Mouse (Mus musculus): ENCODE results near the gene Bola1. TPM values are rescaled to one million over a fixed set of nuclear protein-coding genes. Genes with fewer than 3 reads are reported as not detected.
A peak's percentile ranks its signal among the peaks of the same experiment; 100 is the strongest.

Bola1 gene
- total and polyA plus RNA-seq, 3 experiments = 47.6 to 57.0 (median 56.5) TPM

DNA sequence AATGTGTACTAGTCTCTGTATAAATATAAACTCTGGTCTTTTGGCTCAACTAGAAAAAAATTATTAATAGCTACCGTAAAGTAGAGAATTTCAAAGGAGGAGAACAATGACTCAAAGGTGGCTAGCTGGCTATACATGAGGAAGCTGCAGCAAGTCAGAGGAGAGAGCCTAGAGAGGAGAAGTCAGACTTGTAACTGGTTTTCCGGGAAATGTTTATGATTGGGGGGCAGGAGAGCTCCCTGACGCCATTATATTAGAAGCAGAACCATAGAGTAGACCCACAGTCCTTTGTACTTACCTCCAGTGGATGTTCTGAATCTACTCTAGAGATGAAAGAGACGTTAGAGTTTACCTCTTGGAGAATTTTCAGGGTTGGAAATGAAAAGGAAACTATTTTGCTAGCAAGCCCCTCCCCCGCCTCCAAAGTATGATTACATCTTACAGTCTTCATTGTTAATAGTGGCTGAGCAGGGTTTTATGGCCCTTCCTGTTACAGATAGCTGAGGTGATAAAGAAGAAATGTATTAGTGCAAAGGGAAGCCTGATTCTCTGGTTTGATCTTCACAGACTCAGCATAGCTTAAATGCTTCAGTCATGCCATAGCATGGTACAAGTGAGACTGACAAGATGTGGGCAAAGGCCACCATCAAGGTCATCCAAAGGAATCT, 36.6 kb upstream of the Bola1 start:
- TF ChIP-seq MYC (IDR thresholded peaks at IDR 0.05; ENCODE audit: low read depth, low read length) = no peak
- no peak for TF ChIP-seq SIN3A (IDR thresholded peaks at IDR 0.05; ENCODE audit: low read length)
- no peak for TF ChIP-seq MAZ (IDR thresholded peaks at IDR 0.05; ENCODE audit: low read depth, low read length)
- no peak for TF ChIP-seq ZNF384 (IDR thresholded peaks at IDR 0.05; ENCODE audit: low read depth, low read length)
- TF ChIP-seq PAX5 (IDR thresholded peaks at IDR 0.05; ENCODE audit: low read length) = no peak
- TF ChIP-seq CHD1 (IDR thresholded peaks at IDR 0.05; ENCODE audit: low read depth, low read length) = no peak
- TF ChIP-seq TBP (conservative IDR thresholded peaks at IDR 0.05; ENCODE audit: low read depth, low read length) = no peak
- TF ChIP-seq KAT2A (IDR thresholded peaks at IDR 0.05; ENCODE audit: insufficient replicate concordance, low read length) = no peak
- TF ChIP-seq HCFC1 (IDR thresholded peaks at IDR 0.05; ENCODE audit: low read depth, low read length) = no peak
- TF ChIP-seq EP300 (IDR thresholded peaks at IDR 0.05; ENCODE audit: low read length) = no peak
- no peak for TF ChIP-seq ZMIZ1 (IDR thresholded peaks at IDR 0.05; ENCODE audit: low read depth, low read length)
- no peak for TF ChIP-seq ELF1 (IDR thresholded peaks at IDR 0.05; ENCODE audit: low read depth, low read length)
- TF ChIP-seq UBTF (IDR thresholded peaks at IDR 0.05; ENCODE audit: low read depth, low read length) = no peak
- no peak for TF ChIP-seq RAD21 (IDR thresholded peaks at IDR 0.05; ENCODE audit: low read depth, low read length)
- no peak for TF ChIP-seq USF2 (conservative IDR thresholded peaks at IDR 0.05; ENCODE audit: low read depth, low read length)
- TF ChIP-seq CTCF (conservative IDR thresholded peaks at IDR 0.05 in 1 of 2, IDR thresholded peaks at IDR 0.05 in 1 of 2; ENCODE audit: low read depth in 2 of 2, low read length in 2 of 2) = no peak
- no peak for TF ChIP-seq GABPA (IDR thresholded peaks at IDR 0.05; ENCODE audit: insufficient replicate concordance, low read depth, low read length)

DNA sequence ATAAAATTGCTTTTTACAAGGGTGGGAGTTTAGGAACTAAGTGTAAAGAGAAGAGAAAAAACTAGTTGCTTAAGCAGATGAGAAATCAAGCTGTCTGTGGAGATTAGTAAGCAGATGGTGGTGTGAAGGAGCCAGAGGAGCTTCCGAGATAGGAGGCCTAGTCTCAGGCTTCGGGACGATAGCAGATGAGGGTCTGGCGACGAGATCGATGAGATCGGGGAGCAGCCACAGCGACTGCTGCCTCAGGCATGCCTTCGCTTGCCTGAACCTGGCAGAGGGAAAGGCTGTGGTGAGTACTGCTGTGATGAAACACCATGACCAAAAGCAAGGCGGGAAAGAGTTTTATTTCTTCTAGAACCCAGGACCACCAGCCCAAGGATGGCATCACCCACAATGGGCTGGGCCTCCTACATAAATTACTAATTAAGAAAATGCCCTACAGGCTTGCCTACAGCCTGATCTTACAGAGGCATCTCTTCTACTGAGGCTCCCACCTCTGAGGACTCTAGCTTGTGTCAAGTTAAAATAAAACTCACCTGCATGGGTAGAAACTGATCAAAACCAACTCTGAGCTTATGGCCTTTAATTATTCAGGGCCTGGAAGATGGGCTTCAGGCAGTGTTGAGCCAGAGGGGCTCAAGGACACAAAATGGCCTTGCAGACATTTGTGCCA, 35.3 kb upstream of the Bola1 start:
- DNase-seq (ENCODE audit: extremely low read depth) = no peak
- Histone ChIP-seq H3K79me2 (replicated peaks; ENCODE audit: control insufficient read depth, extremely low read depth, insufficient read depth, poor library complexity, severe bottlenecking) (no peaks in the 10 kb centered on the region), H3K27ac (ENCODE audit: insufficient read depth, low read depth) (peak overlapping the region; percentile 53), H3K4me3 (replicated peaks in 1 of 3; ENCODE audit: low read depth in 2 of 3, low read length in 2 of 3, poor library complexity in 1 of 3) (no peak overlapping the region), H3K4me1 (ENCODE audit: control insufficient read depth in 1 of 2, insufficient read depth in 2 of 2) (peaks cover 8 to 32% of the 10 kb centered on the region in 2 experiments), H3K4me2 (ENCODE audit: insufficient read depth, low read depth, poor library complexity, severe bottlenecking) (no peak overlapping the region), H3K27me3 (replicated peaks) (no peaks in the 10 kb centered on the region), H3K9me3 (replicated peaks; ENCODE audit: low read length) (no peaks in the 10 kb centered on the region), H3K9ac (ENCODE audit: insufficient read depth, low read depth) (peak overlapping the region; percentile 22), H3K36me3 (replicated peaks in 1 of 2; ENCODE audit: control insufficient read depth in 1 of 2, insufficient read depth in 1 of 2, low read length in 1 of 2) (no peaks in the 10 kb centered on the region)
- dilution Hi-C loops (cut with MboI; ENCODE audit: extremely low pct_ligation_motif_present, extremely low pct_unique_long_range_greater_than_20kb, low sequenced_read_pairs) = no loop called here
- in situ Hi-C loops (cut with MboI; ENCODE audit: low pct_ligation_motif_present, low pct_unique_long_range_greater_than_20kb, low sequenced_read_pairs) = no loop called here
- TF ChIP-seq GABPA (IDR thresholded peaks at IDR 0.05; ENCODE audit: insufficient replicate concordance, low read depth, low read length) (no peak), TCF12 (IDR thresholded peaks at IDR 0.05; ENCODE audit: low read depth, low read length) (peak; percentile 43; the same call in 1 of the 2 replicates), POLR2A (IDR thresholded peaks at IDR 0.05; ENCODE audit: low read depth, low read length) (peak; percentile 51; the same call in 1 of the 2 replicates), HCFC1 (IDR thresholded peaks at IDR 0.05; ENCODE audit: low read depth, low read length) (peak; percentile 73), TBP (conservative IDR thresholded peaks at IDR 0.05; ENCODE audit: low read depth, low read length) (0 out of 2 replicates have a peak, but pooled peaks have one; percentile 25), CHD1 (IDR thresholded peaks at IDR 0.05; ENCODE audit: low read depth, low read length) (peak; percentile 96), E2F4 (IDR thresholded peaks at IDR 0.05; ENCODE audit: insufficient replicate concordance, low read depth, low read length) (no peak), NELFE (IDR thresholded peaks at IDR 0.05; ENCODE audit: low read depth, low read length) (no peak), MAFK (IDR thresholded peaks at IDR 0.05; ENCODE audit: insufficient replicate concordance, low read length) (no peak), CHD2 (IDR thresholded peaks at IDR 0.05; ENCODE audit: low read length) (no peak), ELF1 (IDR thresholded peaks at IDR 0.05; ENCODE audit: low read depth, low read length) (peak; percentile 59), MAZ (IDR thresholded peaks at IDR 0.05; ENCODE audit: low read depth, low read length) (no peak), BHLHE40 (IDR thresholded peaks at IDR 0.05; ENCODE audit: low read depth, low read length) (no peak), SMC3 (IDR thresholded peaks at IDR 0.05; ENCODE audit: low read depth, low read length) (no peak)

More for the DNA sequence above, 36.6 kb upstream of the Bola1 start:
- no peaks in the 10 kb centered on the region for H3K79me2 ChIP-seq (replicated peaks; ENCODE audit: control insufficient read depth, extremely low read depth, insufficient read depth, poor library complexity, severe bottlenecking)
- peaks cover 8 to 32% of the 10 kb centered on the region in 2 experiments for H3K4me1 ChIP-seq (ENCODE audit: control insufficient read depth in 1 of 2, insufficient read depth in 2 of 2)
- no peak overlapping the region for H3K4me3 ChIP-seq (replicated peaks in 1 of 3; ENCODE audit: low read depth in 2 of 3, low read length in 2 of 3, poor library complexity in 1 of 3)
- dilution Hi-C loops (cut with MboI; ENCODE audit: extremely low pct_ligation_motif_present, extremely low pct_unique_long_range_greater_than_20kb, low sequenced_read_pairs) (no loop called here), in situ Hi-C loops (cut with MboI; ENCODE audit: low pct_ligation_motif_present, low pct_unique_long_range_greater_than_20kb, low sequenced_read_pairs) (no loop called here)
- H3K9ac ChIP-seq (ENCODE audit: insufficient read depth, low read depth) = no peak overlapping the region
- H3K9me3 ChIP-seq (replicated peaks; ENCODE audit: low read length) = no peaks in the 10 kb centered on the region
- H3K36me3 ChIP-seq (replicated peaks in 1 of 2; ENCODE audit: control insufficient read depth in 1 of 2, insufficient read depth in 1 of 2, low read length in 1 of 2) = no peaks in the 10 kb centered on the region
- H3K4me2 ChIP-seq (ENCODE audit: insufficient read depth, low read depth, poor library complexity, severe bottlenecking) = no peak overlapping the region
- H3K27me3 ChIP-seq (replicated peaks) = no peaks in the 10 kb centered on the region
- H3K27ac ChIP-seq (ENCODE audit: insufficient read depth, low read depth) = no peak overlapping the region
- no peak for DNase-seq (ENCODE audit: extremely low read depth)

All from CH12.LX (cell line).